11 mouse cellular contexts compared by ENCODE assay signal in the genomic region with DNA sequence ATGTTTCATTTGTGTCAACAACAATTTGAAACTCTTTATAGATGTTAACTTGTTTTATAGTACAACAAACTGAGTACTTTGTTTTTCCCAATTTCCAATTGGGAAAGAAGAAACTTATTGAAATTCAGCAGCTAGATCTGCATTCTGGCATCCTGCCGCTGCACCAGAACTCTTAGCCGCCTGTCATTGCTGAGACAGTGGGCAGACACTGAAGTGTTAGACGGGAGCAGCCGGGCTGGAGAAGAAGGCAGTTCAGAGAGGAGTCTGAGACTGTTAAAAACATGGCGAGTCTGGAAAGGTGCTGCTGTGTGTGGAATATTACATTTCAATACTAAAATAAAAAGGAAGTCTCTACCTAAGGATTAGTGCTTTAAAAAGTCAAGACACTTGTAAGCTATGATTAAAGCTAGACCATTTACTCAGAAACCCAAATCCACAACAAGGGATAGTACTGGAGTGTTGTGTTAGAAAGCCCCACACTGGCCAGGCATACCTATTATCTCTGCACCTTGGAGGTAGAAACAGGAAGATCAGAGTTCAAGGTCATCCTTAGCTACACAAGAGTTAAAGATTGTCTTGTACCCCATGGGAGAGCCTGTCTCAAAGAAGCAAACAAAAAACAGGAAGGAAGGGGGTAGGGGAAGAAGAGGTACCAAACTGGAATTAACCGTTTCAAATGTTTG. TPM values are rescaled to one million over a fixed set of nuclear protein-coding genes. Genes with fewer than 3 reads are reported as not detected.
DNase-seq lines count a peak whose midpoint lies in the region; ATAC-seq and TF ChIP-seq lines count a peak whose summit lies in the region.
"Had no signal": no experiment of that assay in that cellular context is flagged by ENCODE, and none has a peak within 500 bp of the region (broad histone marks: within the 10 kb centered on the region; RNA-seq: fewer than 3 reads in every experiment).

No protein-coding gene starts in this region.

- no peak for DNase-seq in heart, adult 9 months (ENCODE audit: low spot score in 2 of 2)
- DNase-seq in brain, embryonic 14.5 days (ENCODE audit: low read depth), result peak; percentile 80
- no peak for DNase-seq in embryo, embryonic 10 days (ENCODE audit: low spot score)
- no peak for DNase-seq in lung, postnatal 10 days
- DNase-seq in urinary bladder, adult 2 months (ENCODE audit: low spot score), result no peak

- no peak for ATAC-seq in heart, embryonic 16.5 days (replicated peaks; ENCODE audit: extremely low read depth, insufficient read depth, low FRiP score)
- ATAC-seq in granulocyte monocyte progenitor cell, adult 5-6 weeks (replicated peaks; ENCODE audit: poor library complexity, severe bottlenecking), result peak; percentile 25; the same call in 1 of the 2 replicates
- 0 out of 2 replicates have a peak, but pooled peaks have one; percentile 35 for ATAC-seq in monocyte, adult 5-6 weeks (replicated peaks; ENCODE audit: insufficient number of reproducible peaks, low FRiP score, low TSS enrichment, poor library complexity, severe bottlenecking)
- ATAC-seq: Patski had no signal

- H3K27me3 ChIP-seq in heart, embryonic 16.5 days (ENCODE audit: control insufficient read depth, insufficient read depth, low read length), result no peaks in the 10 kb centered on the region
- H3K27me3 ChIP-seq: Patski had no signal

- no peaks in the 10 kb centered on the region for H3K36me3 ChIP-seq in heart, embryonic 16.5 days (ENCODE audit: control insufficient read depth, insufficient read depth)

- H3K4me2 ChIP-seq in heart, embryonic 16.5 days (ENCODE audit: low read depth, low read length), result 0 out of 2 replicates have a peak overlapping the region, but pooled peaks have one; percentile 20

- H3K9ac ChIP-seq in heart, embryonic 16.5 days (ENCODE audit: low read length), result 0 out of 2 replicates have a peak overlapping the region, but pooled peaks have one; percentile 34

- TF ChIP-seq POLR2A in brain, embryonic 14.5 days (IDR thresholded peaks at IDR 0.05; ENCODE audit: borderline replicate concordance, extremely low read depth, insufficient read depth, insufficient read length, poor library complexity, severe bottlenecking), result no peak

- TF ChIP-seq CTCF in brain, embryonic 14.5 days (IDR thresholded peaks at IDR 0.05; ENCODE audit: borderline replicate concordance, extremely low read depth, insufficient read depth, insufficient read length), result no peak

- WGBS in heart, embryonic 16.5 days, result 39% methylated on average over 6 of the region's 6 CpGs

- H3K4me1 ChIP-seq in heart, embryonic 16.5 days (ENCODE audit: control insufficient read depth, insufficient read depth, low read length), result peaks cover 22% of the 10 kb centered on the region

- 0 out of 2 replicates have a peak overlapping the region, but pooled peaks have one; percentile 49 for H3K27ac ChIP-seq in heart, embryonic 16.5 days (ENCODE audit: low read length)
- H3K27ac ChIP-seq: macrophage had no signal

- H3K9me3 ChIP-seq in heart, embryonic 16.5 days (replicated peaks; ENCODE audit: control insufficient read depth, low read length), result no peaks in the 10 kb centered on the region

- H3K4me3 ChIP-seq in heart, embryonic 16.5 days (ENCODE audit: low read length), result no peak overlapping the region
- H3K4me3 ChIP-seq: erythroblast, embryonic 14.5 days had no signal

RNA-seq across cellular contexts. Expression of a gene that starts 46.3 kb away (rescaled TPM):
- polyA plus RNA-seq in heart, embryonic 16.5 days (2015; fragmentation: Nextera tagmentation; extraction: Ambion mirVana), result 4.7 and 5.0 TPM in 2 replicates
- 6.2 and 7.2 TPM in 2 replicates for polyA plus RNA-seq in brain, embryonic 14.5 days (2012; rRNA removed)
- total RNA-seq in granulocyte monocyte progenitor cell, adult 5-6 weeks (2014; fragmentation: Nextera tagmentation), result 12.5 and 13.4 TPM in 2 replicates
- total RNA-seq in granulocyte monocyte progenitor cell, adult 5-6 weeks (2017), result 9.8 and 12.1 TPM in 2 replicates
- 22.5 to 31.8 TPM (median 26.4 TPM) in 3 replicates for total RNA-seq in monocyte, adult 5-6 weeks (2017)
- 2.2 TPM in 2 replicates for polyA plus RNA-seq in urinary bladder, adult 2 months (2012; rRNA removed)
